Mouse (Mus musculus): ENCODE measurements around the gene Ccdc124.

DNA sequence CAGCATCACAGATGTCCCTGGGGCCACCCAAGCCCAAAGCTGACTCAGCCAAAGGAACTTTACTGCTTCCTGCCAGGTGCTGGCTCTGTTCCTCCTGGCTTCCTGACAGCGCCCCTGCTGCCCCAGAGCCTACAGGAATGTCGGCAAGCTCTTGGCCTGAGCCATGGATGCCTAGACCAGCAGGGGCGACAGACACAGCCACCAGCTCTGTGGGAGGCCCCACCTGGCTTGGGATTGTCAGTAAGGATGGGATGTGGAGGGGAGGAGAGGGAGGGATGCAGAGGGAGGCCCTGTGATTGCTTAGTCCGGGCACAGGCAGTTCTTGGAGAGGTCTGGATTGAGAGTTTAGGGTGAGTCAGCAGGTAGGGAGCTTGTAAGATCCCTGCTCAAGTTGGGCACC, 6.4 kb upstream of the Ccdc124 start:
- TF ChIP-seq CTCF (IDR thresholded peaks at IDR 0.05; ENCODE audit: borderline replicate concordance, extremely low read depth, insufficient read depth, insufficient read length) (no peak), POLR2A (IDR thresholded peaks at IDR 0.05; ENCODE audit: borderline replicate concordance, extremely low read depth, insufficient read depth, insufficient read length, poor library complexity, severe bottlenecking) (no peak)
